8 mouse cellular contexts compared by ENCODE assay signal in genomic region chr19:21737881-21738590, GRCm38 (mm10). TPM values are rescaled to one million over a fixed set of nuclear protein-coding genes. Genes with fewer than 3 reads are reported as not detected.
A peak's percentile ranks its signal among the peaks of the same experiment; 100 is the strongest.
DNase-seq lines count a peak whose midpoint lies in the region; ATAC-seq and TF ChIP-seq lines count a peak whose summit lies in the region.

No protein-coding gene starts in this region.

- 51% methylated on average over 17 of the region's 17 CpGs for WGBS in spleen, adult 2 months
- 44% methylated on average over 17 of the region's 17 CpGs for WGBS in intestine, embryonic 14.5 days
- WGBS in liver, embryonic 11.5 days, result 42% methylated on average over 17 of the region's 17 CpGs

- peaks cover 3% of the 10 kb centered on the region; the same call in 1 of the 2 replicates for H3K4me1 ChIP-seq in spleen, adult 2 months (ENCODE audit: control insufficient read depth, insufficient read depth, insufficient read length)
- peaks cover 9% of the 10 kb centered on the region; the same call in 1 of the 2 replicates for H3K4me1 ChIP-seq in intestine, embryonic 14.5 days (replicated peaks; ENCODE audit: control insufficient read depth, insufficient read depth, low read length)
- H3K4me1 ChIP-seq in liver, embryonic 11.5 days (replicated peaks; ENCODE audit: control insufficient read depth, insufficient read depth, low read length), result no peaks in the 10 kb centered on the region

- peak overlapping the region; percentile 20; the same call in 1 of the 2 replicates for H3K27ac ChIP-seq in spleen, adult 2 months (ENCODE audit: insufficient read depth, low read length)
- peak overlapping the region; percentile 69 for H3K27ac ChIP-seq in intestine, embryonic 14.5 days (ENCODE audit: low read depth)
- H3K27ac ChIP-seq in liver, embryonic 11.5 days (ENCODE audit: low read depth, low read length), result peak overlapping the region; percentile 66

- H3K4me2 ChIP-seq in intestine, embryonic 14.5 days (ENCODE audit: low read length), result peak overlapping the region; percentile 28
- peak overlapping the region; percentile 55 for H3K4me2 ChIP-seq in liver, embryonic 11.5 days

- peak; percentile 43; the same call in 1 of the 2 replicates for ATAC-seq in intestine, embryonic 14.5 days (replicated peaks; ENCODE audit: low FRiP score, low TSS enrichment, low read depth)
- peak; percentile 58 for ATAC-seq in liver, embryonic 11.5 days (replicated peaks; ENCODE audit: low FRiP score)

- H3K9ac ChIP-seq in intestine, embryonic 14.5 days (ENCODE audit: low read length), result no peak overlapping the region
- no peak overlapping the region; the same call in 1 of the 2 replicates for H3K9ac ChIP-seq in liver, embryonic 11.5 days (ENCODE audit: low read depth, low read length)

- TF ChIP-seq CTCF in spleen, adult 2 months (IDR thresholded peaks at IDR 0.05; ENCODE audit: extremely low read depth, insufficient read depth, insufficient read length, insufficient replicate concordance), result no peak

- H3K27me3 ChIP-seq in spleen, adult 2 months (ENCODE audit: control insufficient read depth, insufficient read depth, low read length), result no peaks in the 10 kb centered on the region
- H3K27me3 ChIP-seq in intestine, embryonic 14.5 days (replicated peaks; ENCODE audit: control insufficient read depth, insufficient read depth, low read length), result no peaks in the 10 kb centered on the region
- H3K27me3 ChIP-seq in liver, embryonic 11.5 days (replicated peaks; ENCODE audit: control insufficient read depth, insufficient read depth, low read length), result no peaks in the 10 kb centered on the region

- H3K36me3 ChIP-seq in spleen, adult 2 months (ENCODE audit: control insufficient read depth, insufficient read depth, low read length), result no peaks in the 10 kb centered on the region
- no peaks in the 10 kb centered on the region for H3K36me3 ChIP-seq in intestine, embryonic 14.5 days (ENCODE audit: control insufficient read depth, insufficient read depth, low read length)
- H3K36me3 ChIP-seq in liver, embryonic 11.5 days (ENCODE audit: control insufficient read depth, insufficient read depth, low read length), result no peaks in the 10 kb centered on the region

- TF ChIP-seq POLR2A in spleen, adult 2 months (IDR thresholded peaks at IDR 0.05; ENCODE audit: low read depth, low read length), result no peak

- peak overlapping the region; percentile 38; the same call in 1 of the 2 replicates for H3K4me3 ChIP-seq in spleen, adult 2 months (ENCODE audit: extremely low read depth, insufficient read depth, insufficient read length)
- no peak overlapping the region for H3K4me3 ChIP-seq in intestine, embryonic 14.5 days (ENCODE audit: low read depth, low read length)
- peak overlapping the region; percentile 32 for H3K4me3 ChIP-seq in liver, embryonic 11.5 days (ENCODE audit: low read depth, low read length)

- peak in 1 of 2 experiments; percentile 8 for DNase-seq in spleen, adult 2 months (ENCODE audit: low read depth in 1 of 2, low spot score in 2 of 2)
- DNase-seq in spleen, postnatal 10 days (ENCODE audit: low spot score in 2 of 2), result no peak
- peak; percentile 8 for DNase-seq in c-Kit-positive CD71-positive TER-119-negative erythroid progenitor cells, embryonic 14.5 days (ENCODE audit: low read depth)
- peak; percentile 29 to 38 for DNase-seq in gastrocnemius, adult 8-10 months (ENCODE audit: low spot score in 2 of 2)
- peak; percentile 58 for DNase-seq in intestine, embryonic 14.5 days (ENCODE audit: low spot score)
- DNase-seq in liver, embryonic 11.5 days (ENCODE audit: low spot score), result no peak
- DNase-seq in right cerebral cortex, postnatal 14 days, result peak; percentile 38
- no peak for DNase-seq in layer of hippocampus, adult 11-12 months (ENCODE audit: low spot score)

- H3K9me3 ChIP-seq in intestine, embryonic 14.5 days (ENCODE audit: control insufficient read depth, low read length), result no peaks in the 10 kb centered on the region
- H3K9me3 ChIP-seq in liver, embryonic 11.5 days (ENCODE audit: control insufficient read depth, low read length), result no peaks in the 10 kb centered on the region

RNA-seq across cellular contexts. Expression of gene Cemip2, which starts 40.1 kb away (rescaled TPM):
- polyA plus RNA-seq in spleen, adult 2 months (2012; rRNA removed), result 2.5 TPM in 2 replicates
- total RNA-seq in gastrocnemius, adult 8-10 months (2022), result 10 to 100 TPM in 3 of 4 experiments, 1 to 10 TPM in 1; 9.7 to 13.0 (median 11.2) TPM
- 14.8 and 16.9 TPM in 2 replicates for polyA plus RNA-seq in intestine, embryonic 14.5 days (2014; fragmentation: Nextera tagmentation; extraction: Ambion mirVana)
- 24.8 and 25.0 TPM in 2 replicates for polyA plus RNA-seq in liver, embryonic 11.5 days (2014; fragmentation: Nextera tagmentation; extraction: Ambion mirVana)

Comparison
In these comparisons a context has a peak if more than half of its experiments do, and no peak if none do; other contexts are left out.
1. DNase-seq: peak in c-Kit-positive CD71-positive TER-119-negative erythroid progenitor cells, embryonic 14.5 days (single experiment), gastrocnemius, adult 8-10 months (2 of 2), intestine, embryonic 14.5 days (single experiment) and right cerebral cortex, postnatal 14 days (single experiment); none in spleen, postnatal 10 days (0 of 2), liver, embryonic 11.5 days (single experiment) and layer of hippocampus, adult 11-12 months (single experiment).
2. Peak in every context shown above with its lines, with median percentiles within 50 percentile points of each other: H3K27ac ChIP-seq.